ENCODE assay signal across 9 mouse cellular contexts in the genomic region with DNA sequence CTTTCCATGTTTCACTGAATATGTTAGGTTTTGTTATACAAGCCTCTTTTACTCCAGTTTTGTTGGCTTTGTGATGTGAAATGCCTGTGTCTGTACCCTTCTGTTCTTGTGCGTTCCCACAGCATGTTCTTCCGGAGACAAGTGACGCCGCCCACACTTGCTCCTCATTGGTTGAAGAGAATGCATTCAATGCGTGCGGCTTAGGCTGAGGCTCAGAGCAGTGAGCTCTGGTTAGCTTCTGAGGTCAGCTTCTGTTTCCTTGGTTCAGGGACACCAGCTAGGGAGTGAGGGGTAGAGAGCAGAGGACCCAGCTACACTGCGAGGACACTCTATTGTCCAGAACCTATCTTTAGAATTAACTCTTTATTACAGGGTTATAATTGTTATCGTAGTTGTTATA. TPM values are rescaled to one million over a fixed set of nuclear protein-coding genes. Genes with fewer than 3 reads are reported as not detected.
DNase-seq lines count a peak whose midpoint lies in the region; ATAC-seq and TF ChIP-seq lines count a peak whose summit lies in the region.
"Had no signal": no experiment of that assay in that cellular context is flagged by ENCODE, and none has a peak within 500 bp of the region (broad histone marks: within the 10 kb centered on the region; RNA-seq: fewer than 3 reads in every experiment).

No protein-coding gene starts in this region.

- peak; percentile 77 for ATAC-seq in intestine, postnatal 0 days

- DNase-seq in adrenal gland, adult 8-10 months: peak; percentile 69
- DNase-seq in embryo, embryonic 11.5 days (ENCODE audit: low read depth, low spot score): peak; percentile 83
- peak; percentile 83 to 89 for DNase-seq in heart, adult 18-20 months
- DNase-seq in left cerebral cortex, postnatal 14 days (ENCODE audit: low spot score in 2 of 2): peak; percentile 87 to 89
- DNase-seq in mesoderm, embryonic 11.5 days (ENCODE audit: low read depth, low spot score): peak; percentile 90
- peak; percentile 59 to 66 for DNase-seq in right cerebral cortex, postnatal 36 days (ENCODE audit: low spot score in 2 of 2)
- no peak for DNase-seq in MN1 (ENCODE audit: low spot score)

- no peaks in the 10 kb centered on the region for H3K36me3 ChIP-seq in intestine, postnatal 0 days (ENCODE audit: control insufficient read depth, insufficient read depth)
- H3K36me3 ChIP-seq: lung, embryonic 15.5 days had no signal

- H3K9me3 ChIP-seq in intestine, postnatal 0 days (ENCODE audit: control insufficient read depth): no peaks in the 10 kb centered on the region
- H3K9me3 ChIP-seq: lung, embryonic 15.5 days had no signal

- H3K27me3 ChIP-seq in intestine, postnatal 0 days (replicated peaks; ENCODE audit: control insufficient read depth, insufficient read depth, low read length): no peaks in the 10 kb centered on the region
- H3K27me3 ChIP-seq: lung, embryonic 15.5 days had no signal

- H3K4me1 ChIP-seq in intestine, postnatal 0 days (replicated peaks; ENCODE audit: control insufficient read depth, insufficient read depth, low read length): no peaks in the 10 kb centered on the region
- H3K4me1 ChIP-seq: lung, embryonic 15.5 days had no signal

- H3K27ac ChIP-seq in intestine, postnatal 0 days (ENCODE audit: low read depth, low read length): no peak overlapping the region
- H3K27ac ChIP-seq: lung, embryonic 15.5 days had no signal

- WGBS in intestine, postnatal 0 days: 18% methylated on average over 8 of the region's 8 CpGs

- no peak overlapping the region for H3K4me2 ChIP-seq in intestine, postnatal 0 days (replicated peaks; ENCODE audit: low read depth)
- H3K4me2 ChIP-seq: lung, embryonic 15.5 days had no signal

- intact Hi-C loops in left cerebral cortex, postnatal 14 days (cut with DNase I): no loop called here

- no peak overlapping the region for H3K9ac ChIP-seq in intestine, postnatal 0 days (ENCODE audit: low read depth, low read length)
- H3K9ac ChIP-seq: lung, embryonic 15.5 days had no signal

- no peak for TF ChIP-seq CTCF in intestine, postnatal 0 days (IDR thresholded peaks at IDR 0.05; ENCODE audit: low read depth)

- no peak overlapping the region for H3K4me3 ChIP-seq in intestine, postnatal 0 days (ENCODE audit: low read depth, low read length)
- H3K4me3 ChIP-seq: lung, embryonic 15.5 days had no signal

RNA-seq across cellular contexts. Expression of gene H2-Aa, which starts 4.0 kb away (rescaled TPM):
- total RNA-seq in adrenal gland, adult 8-10 months (2022): 100 to 1,000 TPM in 3 of 4 experiments, 10 to 100 TPM in 1; 77.6 to 181 (median 140) TPM
- 10 to 100 TPM; 52.0 to 53.2 TPM for total RNA-seq in heart, adult 18-20 months (2021)
- 35.8 and 41.2 TPM in 2 replicates for polyA plus RNA-seq in intestine, postnatal 0 days (2015; fragmentation: Nextera tagmentation; extraction: Ambion mirVana)
- 1 to 10 TPM; 1.6 to 1.7 TPM for total RNA-seq in left cerebral cortex, postnatal 14 days (2021)

RNA-seq across cellular contexts. Expression of gene H2-Eb1, which starts 14.1 kb away (rescaled TPM):
- total RNA-seq in adrenal gland, adult 8-10 months (2022): 100 to 1,000 TPM in 3 of 4 experiments, 10 to 100 TPM in 1; 83.6 to 191 (median 159) TPM
- 10 to 100 TPM; 54.9 to 60.2 TPM for total RNA-seq in heart, adult 18-20 months (2021)
- 24.1 and 25.1 TPM in 2 replicates for polyA plus RNA-seq in intestine, postnatal 0 days (2015; fragmentation: Nextera tagmentation; extraction: Ambion mirVana)
- total RNA-seq in left cerebral cortex, postnatal 14 days (2021): 1 to 10 TPM in 1 of 2 experiments, under 1 TPM in 1; 0.99 to 2.4 TPM

RNA-seq across cellular contexts. Expression of gene H2-Eb2, which starts 33.9 kb away (rescaled TPM):
- not detected for total RNA-seq in adrenal gland, adult 8-10 months (2022)
- under 1 TPM in 1 of 2 experiments, not detected in 1; 0.46 TPM for total RNA-seq in heart, adult 18-20 months (2021)
- polyA plus RNA-seq in intestine, postnatal 0 days (2015; fragmentation: Nextera tagmentation; extraction: Ambion mirVana): not detected in 2 replicates
- total RNA-seq in left cerebral cortex, postnatal 14 days (2021): not detected

RNA-seq across cellular contexts. Expression of gene H2-Ab1, which starts 34.1 kb away (rescaled TPM):
- total RNA-seq in adrenal gland, adult 8-10 months (2022): 100 to 1,000 TPM in 3 of 4 experiments, 10 to 100 TPM in 1; 62.4 to 146 (median 115) TPM
- total RNA-seq in heart, adult 18-20 months (2021): 10 to 100 TPM; 36.6 to 43.8 TPM
- polyA plus RNA-seq in intestine, postnatal 0 days (2015; fragmentation: Nextera tagmentation; extraction: Ambion mirVana): 53.8 and 53.9 TPM in 2 replicates
- total RNA-seq in left cerebral cortex, postnatal 14 days (2021): 1 to 10 TPM; 1.1 to 2.1 TPM

RNA-seq across cellular contexts. Expression of gene H2-Ob, which starts 52.9 kb away (rescaled TPM):
- 1 to 10 TPM; 1.3 to 1.8 (median 1.5) TPM for total RNA-seq in adrenal gland, adult 8-10 months (2022)
- total RNA-seq in heart, adult 18-20 months (2021): 1 to 10 TPM in 1 of 2 experiments, under 1 TPM in 1; 0.77 to 5.7 TPM
- 0.17 and 0.30 TPM in 2 replicates for polyA plus RNA-seq in intestine, postnatal 0 days (2015; fragmentation: Nextera tagmentation; extraction: Ambion mirVana)
- total RNA-seq in left cerebral cortex, postnatal 14 days (2021): under 1 TPM in 1 of 2 experiments, not detected in 1; 0.15 TPM

Comparison
In these comparisons a context has a peak if more than half of its experiments do, and no peak if none do; other contexts are left out.
1. RNA of gene H2-Aa, which starts 4.0 kb away (total RNA-seq): 77.6 to 181 TPM in adrenal gland, adult 8-10 months and 52.0 to 53.2 TPM in heart, adult 18-20 months; 1.6 to 1.7 TPM in left cerebral cortex, postnatal 14 days; every median in the first group is over 10 times any median in the second.
2. RNA of gene H2-Eb1, which starts 14.1 kb away (total RNA-seq): 83.6 to 191 TPM in adrenal gland, adult 8-10 months and 54.9 to 60.2 TPM in heart, adult 18-20 months; 0.99 to 2.4 TPM in left cerebral cortex, postnatal 14 days; every median in the first group is over 10 times any median in the second.